Mouse (Mus musculus) gastrocnemius, postnatal 10 days (tissue): ENCODE results near the gene Cdc42bpa. TPM values are rescaled to one million over a fixed set of nuclear protein-coding genes. Genes with fewer than 3 reads are reported as not detected.

Experiments
- DNase-seq: peaks from one replicate; pipeline ENCODE4 v3.0.0; 2021; ENCODE audit warnings: mixed read lengths
- total RNA-seq, 2 experiments: library from RNA; stranded (reverse); gene quantifications; 2 replicates each; pipeline ENCODE4 v1.2.3; 2021

Gene Cdc42bpa
- total RNA-seq, 2 experiments from 2014 or later = 34.9 to 43.3 TPM

DNA sequence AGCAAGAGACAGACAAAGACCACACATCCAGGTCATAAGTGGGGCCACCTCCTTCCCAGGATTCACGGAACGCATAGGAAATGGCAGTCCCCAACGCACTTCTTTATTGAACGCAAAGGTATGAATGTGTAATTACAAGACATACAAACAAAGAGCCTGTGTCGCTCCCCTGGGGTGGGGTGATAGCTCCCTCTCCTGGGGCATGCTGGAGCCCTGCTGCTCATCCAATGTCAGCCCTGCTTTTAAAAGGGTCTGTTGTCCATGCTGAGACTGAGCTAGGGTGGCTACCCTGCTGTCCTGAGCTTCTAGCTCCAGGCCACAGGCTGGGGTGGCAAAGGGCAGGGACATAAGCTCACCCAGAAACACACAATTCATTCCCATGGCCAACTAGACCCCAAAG, 206.3 kb downstream of the Cdc42bpa start:
- no peak for DNase-seq

DNA sequence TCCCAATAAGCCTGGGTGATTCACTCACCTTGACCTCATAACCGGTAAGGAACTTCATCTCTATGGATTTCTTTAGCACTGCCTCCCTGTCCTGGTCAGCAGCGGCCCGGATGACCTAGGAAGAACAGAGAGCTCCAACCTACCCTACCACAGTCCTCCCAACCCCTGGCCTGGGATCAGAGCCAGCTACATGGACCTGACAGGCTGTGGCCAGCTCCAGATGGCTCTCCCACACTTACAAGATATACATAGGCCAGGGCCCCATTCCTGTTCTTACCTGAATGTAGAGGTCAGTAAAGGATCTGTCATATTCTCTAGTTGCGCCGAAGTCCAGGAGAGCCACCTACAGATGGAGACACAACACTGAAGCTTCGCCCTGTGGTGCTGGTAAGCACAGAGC, 208.0 kb downstream of the Cdc42bpa start:
- no peak for DNase-seq

DNA sequence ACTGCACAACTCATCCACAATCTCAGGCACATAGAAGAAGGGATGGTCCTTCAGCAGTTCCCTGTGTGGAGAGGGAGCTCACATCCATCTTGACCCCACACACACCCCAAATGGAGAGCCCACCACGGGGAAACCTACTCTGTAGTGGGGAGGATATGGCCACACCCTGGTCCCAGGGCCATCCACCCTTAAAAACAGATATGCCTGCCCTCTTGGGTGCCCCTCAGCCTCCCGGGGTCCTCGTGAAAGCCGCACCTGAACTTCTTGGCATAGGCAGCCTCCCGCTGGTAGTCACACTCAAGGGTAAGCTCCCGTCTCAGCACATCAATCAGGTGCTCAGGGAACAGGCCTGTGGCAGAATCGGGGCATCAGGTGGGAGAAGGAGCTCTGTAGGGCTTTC, 208.9 kb downstream of the Cdc42bpa start:
- no peak for DNase-seq

DNA sequence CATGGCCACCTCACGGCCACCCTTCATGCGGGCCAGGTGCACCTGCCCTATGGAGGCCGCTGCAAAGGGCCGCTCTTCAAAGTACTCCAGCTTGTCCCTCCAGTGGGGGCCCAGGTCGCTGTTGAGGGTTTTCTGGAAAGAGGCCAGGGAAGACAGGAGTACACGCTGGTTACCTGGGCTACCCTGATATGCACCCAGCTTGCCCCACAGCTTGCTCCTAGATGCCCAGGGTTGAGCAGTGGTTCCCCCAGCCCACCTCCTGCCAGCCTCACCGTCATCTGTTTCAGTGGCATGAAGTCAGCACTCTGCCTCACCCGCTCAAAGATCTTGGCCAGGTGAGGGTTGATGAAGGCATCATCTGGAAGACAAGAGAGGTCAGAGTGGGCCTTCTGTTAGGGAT, 209.8 kb downstream of the Cdc42bpa start:
- DNase-seq = no peak

DNA sequence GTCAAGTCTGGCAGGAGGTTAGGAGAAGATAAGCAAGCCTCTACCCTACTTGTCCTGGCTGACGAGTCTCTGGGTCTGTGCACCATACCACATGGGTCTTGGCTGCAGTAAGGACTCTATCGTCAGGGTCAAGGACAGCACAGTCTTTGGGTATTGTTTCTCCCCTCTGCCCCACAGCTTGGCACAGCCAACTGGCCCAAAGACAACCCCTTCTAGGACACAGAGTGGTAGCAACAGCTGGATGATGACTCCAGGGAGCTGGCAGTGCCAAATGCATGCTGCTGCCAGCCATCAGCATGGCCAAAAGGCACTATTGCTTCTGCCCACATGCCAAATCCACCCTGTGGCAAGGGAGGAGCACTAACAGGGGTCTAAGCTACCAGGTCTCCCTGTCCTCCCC, 211.6 kb downstream of the Cdc42bpa start:
- DNase-seq = peak; percentile 52

DNA sequence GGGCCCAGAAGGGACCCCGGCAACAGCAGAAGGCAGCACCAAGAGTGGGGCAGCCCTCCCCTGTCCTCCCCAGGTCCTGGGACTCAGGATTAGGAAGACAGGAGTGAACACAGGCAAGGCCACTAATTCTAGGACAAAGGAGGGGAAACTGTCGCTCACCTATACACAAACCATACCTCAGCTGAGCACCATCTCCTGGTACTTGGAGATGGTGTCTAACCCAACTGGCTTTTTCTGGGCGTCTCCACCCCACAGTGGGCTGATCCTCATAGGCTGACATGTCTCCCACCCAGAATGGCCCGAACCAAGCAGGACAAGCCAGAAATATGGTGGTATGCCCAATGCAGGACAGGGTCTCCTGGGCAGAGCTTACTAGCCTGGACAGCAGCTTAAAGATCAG, 212.3 kb downstream of the Cdc42bpa start:
- DNase-seq = no peak

DNA sequence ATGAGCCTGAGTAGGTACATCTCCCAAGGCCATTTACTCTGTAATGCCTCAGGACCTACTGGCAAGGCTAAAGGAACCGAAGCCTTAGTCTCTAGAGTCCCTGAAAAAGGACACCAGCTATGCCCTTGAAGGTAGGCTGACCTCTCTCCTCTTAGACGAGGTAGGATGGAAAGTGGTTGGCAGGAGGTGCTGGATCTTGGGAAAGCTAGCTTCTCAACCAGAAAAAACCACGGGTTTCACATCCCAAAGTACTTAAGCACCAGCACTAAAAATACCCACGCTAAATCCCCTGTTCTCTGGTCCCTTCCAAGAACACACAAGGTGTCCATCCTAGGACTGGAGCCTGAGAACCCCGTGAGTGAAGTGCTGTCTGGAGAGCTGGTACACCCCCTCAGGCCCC, 212.7 kb downstream of the Cdc42bpa start:
- DNase-seq = no peak

DNA sequence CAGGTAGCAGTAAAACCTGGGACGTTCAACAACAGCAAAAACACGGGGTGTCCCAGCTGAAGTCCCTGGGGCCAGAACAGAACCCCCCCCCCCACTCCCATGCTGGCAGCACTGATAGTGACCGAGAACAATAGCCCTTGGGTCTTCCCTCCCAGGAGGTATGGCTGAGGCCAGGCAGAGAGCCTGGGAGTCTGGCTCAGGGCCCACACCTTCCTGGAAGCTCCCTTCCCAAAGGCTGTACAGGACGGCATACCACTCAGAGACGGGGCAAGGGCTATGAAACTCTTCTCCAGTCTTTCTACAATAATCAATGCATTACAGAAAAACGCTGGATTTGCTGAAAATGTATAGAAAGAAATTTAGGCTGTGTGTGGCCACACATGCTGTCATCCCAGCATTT, 214.4 kb downstream of the Cdc42bpa start:
- no peak for DNase-seq

DNA sequence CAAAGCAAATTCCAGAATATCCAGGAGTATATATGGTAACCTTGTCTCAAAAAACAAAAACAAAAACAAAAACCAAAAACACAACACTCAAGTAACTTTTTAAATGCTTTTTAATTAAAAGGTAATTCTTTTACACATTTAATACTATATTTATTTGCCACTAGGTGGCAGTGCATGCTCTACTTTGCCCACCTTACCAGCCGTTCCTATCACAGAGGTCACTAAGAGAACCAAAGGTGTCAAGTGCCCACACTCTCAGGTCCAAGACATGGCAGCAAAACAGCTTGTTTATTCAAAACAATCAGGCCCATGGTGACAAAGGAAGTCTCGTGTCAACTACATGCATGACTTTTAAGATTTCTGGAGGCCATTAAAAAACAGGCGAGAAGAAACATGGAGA, 214.9 kb downstream of the Cdc42bpa start:
- DNase-seq = no peak

DNA sequence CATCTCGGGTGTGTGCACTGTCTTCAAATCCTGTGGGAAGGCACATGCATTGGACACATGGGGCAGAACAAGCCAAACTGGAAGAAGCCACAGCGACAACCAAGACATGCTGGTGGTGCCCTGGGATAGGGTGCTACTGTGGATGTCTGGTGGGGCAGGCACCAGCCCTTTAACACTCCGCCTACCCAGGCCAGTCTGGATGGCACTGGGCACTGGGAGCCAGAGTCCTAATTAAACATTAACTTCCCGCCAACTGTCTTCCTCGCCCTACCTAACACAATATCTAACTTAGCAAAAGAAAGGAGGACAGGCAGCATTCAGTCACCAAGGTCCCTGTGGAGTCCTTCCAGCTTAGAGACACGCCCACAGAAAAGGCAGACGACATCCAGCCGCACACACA, 215.4 kb downstream of the Cdc42bpa start:
- DNase-seq = no peak

DNA sequence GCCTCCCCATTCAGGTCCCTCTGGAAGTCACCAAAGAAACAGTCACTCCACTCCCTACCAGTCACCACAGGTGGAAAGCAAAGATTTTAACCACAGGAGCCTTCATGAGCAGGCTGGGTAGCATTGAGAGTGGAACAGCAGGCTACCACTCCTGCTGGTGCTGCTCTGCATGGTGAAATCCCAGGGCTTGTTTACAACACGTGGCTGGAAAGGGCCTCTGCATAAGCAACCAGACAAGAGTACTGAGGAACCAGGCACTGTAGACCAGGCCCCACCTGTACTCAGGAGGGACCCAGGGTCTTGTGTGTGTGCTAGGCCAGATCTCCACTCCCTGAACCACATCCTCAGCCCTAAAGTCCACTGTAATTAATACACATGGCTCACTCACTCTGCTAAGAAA, 216.5 kb downstream of the Cdc42bpa start:
- DNase-seq = no peak

DNA sequence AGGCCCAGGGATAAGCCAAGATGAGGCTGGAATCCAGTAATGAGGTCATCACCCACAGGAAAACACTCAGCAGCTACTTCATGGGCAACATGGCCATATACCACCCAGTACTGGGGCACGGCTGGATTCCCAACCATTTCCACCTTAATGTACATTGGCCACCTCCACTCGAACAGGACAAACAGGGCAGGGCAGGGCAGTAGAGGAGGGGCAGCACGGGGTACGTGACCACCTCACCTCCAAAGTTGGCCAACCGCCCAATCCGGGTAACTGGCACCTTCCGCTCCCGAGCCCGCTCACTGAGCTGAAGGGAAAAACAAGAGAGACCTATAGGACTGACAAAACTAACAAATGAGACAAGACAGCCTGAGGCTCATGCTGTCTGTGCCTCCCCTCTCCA, 218.1 kb downstream of the Cdc42bpa start:
- DNase-seq = peak; percentile 6

DNA sequence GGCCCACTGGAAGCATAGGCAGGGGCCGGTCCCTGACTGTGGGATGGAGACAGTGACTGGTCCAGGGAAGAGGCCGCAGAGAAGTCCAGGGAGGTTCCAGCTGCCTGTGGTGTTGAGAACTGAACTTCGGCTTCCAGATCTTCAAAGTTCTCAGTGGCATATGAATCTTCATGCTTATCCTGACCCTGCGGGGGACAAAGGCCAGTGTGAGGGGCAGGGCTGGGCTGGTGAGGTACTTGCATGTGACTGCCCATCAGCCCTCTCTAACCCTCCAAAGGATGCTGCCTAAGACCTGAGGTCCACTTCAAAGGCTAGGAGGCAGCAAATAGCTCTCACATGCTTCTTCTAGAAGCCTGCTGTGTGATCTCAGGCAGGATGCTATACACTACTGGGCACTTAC, 218.8 kb downstream of the Cdc42bpa start:
- peak; percentile 2 for DNase-seq

DNA sequence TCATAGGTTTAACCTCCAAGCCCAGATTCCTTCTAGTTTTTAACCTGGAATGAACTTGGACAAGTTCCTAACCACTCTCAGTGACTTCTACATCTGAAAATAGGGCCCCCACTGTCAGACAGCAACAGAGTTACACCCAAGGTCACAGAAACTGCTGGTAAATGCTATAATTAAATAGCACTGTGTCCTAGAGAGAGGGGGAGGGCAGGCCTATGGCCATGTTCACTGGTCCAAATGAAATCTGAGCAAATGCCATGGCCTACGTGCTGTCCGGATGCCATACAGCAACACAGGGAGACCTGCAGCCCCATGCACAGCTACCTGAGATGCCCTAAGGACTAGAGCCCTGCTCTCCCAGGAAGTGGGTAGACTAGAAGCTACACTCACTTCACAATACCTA, 219.6 kb downstream of the Cdc42bpa start:
- peak; percentile 3 for DNase-seq

DNA sequence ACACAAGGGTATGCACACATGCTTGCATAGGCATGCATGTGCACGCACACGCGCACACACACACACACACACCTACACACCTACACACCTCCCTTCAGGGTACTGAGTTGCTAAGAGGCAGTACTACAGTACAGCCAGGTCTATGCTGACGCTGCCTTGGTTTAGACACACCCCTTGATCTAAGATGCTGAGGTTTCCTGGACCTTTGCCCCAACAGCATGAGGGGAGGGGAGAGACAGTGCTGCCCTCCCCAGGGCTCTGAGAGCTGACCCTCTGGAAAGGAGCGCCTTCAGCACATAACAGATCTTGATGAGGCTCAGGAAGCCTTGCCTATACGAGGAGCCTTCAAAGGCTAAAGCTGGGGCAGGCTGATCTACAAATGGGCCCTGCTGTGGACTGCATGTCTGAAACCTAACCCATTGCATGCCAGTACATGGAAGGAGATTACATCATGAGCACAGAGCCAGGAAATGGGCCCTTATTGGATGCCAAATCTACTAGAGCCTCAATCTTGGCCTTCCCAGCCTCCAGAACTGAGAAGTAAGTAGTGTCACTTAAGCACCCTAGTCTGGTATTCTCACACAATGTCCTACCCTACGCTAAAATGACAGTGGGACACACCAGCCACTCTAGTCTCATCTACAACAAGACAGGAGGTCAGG, 221.2 kb downstream of the Cdc42bpa start:
- DNase-seq = peak; percentile 4

DNA sequence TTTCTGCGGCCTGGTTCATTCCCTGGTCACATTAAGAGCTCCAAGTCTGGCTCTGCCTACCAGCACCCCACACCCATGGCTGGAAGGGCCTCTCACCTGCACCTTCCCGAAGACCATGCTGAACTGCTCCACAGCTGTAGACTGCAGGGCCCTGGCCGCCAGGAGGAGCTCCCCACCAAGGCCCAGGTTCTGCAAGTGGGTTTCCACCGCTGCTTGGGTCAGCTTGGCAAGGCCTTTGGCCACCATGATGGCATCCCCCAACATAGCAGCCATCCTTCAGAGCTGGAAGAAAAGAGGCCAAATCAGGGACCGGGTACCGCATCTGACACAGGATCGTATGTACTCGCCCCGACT, 221.7 kb downstream of the Cdc42bpa start:
- no peak for DNase-seq

DNA sequence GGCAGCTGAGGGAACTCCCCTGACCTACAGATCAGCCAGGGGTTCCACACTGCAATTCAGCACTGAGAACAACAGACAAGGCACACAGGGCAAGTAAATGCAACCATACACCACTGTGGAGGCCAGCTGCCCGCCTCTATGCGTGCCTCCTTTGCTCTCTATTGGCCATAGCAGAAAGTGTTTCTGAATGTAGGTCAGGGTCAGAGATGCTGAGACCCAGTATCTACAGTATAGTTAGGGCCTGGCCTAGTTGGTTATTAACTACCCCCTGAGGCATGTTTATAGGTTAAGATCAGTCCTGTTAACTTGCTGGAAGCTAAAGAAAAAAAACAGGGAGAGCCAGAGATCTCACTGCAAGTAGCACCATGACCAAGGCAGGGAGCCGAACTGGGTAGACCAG, 222.5 kb downstream of the Cdc42bpa start:
- no peak for DNase-seq

DNA sequence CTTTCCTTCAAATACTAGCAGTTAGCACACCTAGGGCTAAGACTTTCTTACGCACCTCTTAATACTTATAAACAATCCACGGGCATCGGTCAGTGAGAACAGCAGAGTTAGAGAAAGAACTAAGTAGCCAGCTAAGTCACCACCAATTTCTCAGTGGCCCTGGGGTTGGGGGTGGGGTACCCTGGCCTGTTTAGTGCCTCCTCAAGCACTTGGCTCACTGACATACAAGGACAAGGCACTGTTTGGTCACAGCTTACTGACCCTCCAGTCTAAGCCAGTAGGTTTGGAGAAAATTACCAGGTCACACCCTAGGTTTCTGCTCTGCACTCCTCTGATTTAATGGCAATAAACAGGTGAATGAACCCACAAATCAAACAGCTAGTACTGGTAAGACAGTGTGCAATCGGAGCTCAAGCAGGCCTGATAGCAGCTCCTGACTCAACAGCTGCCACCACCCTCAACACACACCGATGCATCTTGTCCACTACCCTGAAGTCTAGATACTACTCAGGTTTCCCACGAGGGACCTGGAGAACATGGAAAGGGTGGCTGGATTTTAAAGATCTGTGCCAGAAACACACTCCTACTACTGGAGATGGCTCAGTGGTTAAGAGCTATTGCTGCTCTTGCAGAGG, 223.4 kb downstream of the Cdc42bpa start:
- peak; percentile 3 for DNase-seq

DNA sequence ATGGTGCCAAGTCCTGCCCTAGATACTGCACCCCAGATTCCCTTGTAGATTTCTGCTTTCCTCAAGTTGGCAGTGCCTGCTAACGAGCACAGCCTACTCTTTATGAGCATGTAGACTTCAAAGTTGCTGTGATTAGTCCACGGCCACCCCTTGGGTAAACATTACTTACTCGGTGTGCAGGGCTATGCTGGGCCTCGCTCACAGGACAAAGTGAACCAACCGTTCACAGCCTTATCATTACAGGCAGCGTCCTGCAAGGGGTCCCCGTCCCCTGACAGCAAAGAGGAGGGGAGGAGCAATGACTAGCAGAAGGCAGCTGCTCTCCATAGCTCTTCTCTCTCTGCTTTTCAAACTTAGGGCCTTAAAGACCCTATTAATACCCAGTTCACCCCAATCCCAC, 224.5 kb downstream of the Cdc42bpa start:
- no peak for DNase-seq

DNA sequence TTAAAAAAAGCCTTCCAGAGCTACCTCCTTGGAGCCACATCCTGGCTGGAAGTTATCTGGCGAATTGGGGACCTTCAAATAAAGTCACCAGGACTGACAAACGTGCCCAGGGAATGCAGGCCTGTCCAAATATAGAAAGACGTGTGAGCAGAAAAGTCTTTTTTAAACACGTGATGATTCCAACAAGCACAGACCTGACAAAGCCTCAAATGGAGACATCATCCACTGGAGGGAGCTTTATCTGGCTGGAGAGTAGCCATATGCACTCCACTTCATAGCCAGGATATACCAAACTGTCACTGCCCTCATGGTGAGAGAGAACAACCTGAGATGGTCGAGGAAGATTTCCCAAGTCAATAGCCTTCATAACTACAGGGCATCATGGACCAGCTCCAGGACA, 225.6 kb downstream of the Cdc42bpa start:
- no peak for DNase-seq

DNA sequence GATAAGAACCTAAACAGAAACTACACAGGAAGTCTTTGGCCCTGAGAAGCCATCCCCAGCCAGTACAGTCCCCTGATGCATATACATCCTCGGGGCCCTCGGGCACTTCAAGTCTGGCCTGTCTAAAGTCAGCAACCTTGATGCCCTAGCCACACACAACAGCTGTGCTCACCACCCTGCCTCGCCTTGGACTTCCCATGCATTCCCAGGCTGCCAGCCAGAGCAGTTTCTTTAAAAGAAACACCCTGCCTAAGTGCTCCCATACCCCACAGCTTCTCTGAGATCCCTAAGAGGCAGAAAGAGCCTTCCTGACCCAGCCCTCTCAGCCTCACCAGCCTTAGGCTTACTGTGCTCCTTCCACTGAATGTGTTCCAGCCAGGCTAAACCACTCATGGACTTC, 226.1 kb downstream of the Cdc42bpa start:
- DNase-seq = no peak

DNA sequence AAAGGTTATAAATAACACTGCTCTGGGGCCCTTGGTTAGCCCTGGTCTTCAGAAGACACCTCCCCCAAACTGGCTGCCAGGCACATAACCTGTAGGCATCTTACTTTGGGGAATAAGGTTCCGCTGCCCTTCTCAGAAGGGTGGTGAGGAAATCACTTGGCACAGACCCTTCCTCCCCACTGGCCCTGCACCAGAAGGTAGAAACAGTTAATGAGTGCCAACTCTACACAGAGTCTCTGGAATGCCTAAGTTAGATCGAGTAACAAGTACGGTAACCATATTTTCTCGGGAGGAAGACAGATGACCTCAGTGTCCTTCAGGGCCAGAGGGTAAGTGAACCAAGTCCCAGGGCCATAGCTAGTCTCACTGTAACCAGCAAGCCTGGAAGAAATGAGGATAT, 228.7 kb downstream of the Cdc42bpa start:
- DNase-seq = no peak

DNA sequence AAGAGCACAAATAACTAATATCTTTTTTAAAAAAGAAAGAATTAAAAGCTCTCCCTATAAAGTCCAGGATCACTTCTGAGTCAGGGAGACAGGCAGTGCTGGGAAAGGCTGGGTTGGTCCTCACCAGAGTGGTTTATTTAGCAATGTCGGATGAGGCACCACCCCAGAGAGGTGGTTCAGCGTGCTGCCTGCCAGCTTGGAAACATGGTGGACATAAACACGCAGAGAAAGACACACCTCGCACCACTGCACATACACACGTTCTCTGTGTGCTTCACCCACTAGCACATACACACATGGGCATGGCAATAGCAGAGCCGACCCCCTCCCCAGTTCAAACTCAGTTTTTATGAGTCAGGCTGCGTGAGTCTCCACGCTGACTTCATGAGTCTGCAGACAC, 230.8 kb downstream of the Cdc42bpa start:
- no peak for DNase-seq

DNA sequence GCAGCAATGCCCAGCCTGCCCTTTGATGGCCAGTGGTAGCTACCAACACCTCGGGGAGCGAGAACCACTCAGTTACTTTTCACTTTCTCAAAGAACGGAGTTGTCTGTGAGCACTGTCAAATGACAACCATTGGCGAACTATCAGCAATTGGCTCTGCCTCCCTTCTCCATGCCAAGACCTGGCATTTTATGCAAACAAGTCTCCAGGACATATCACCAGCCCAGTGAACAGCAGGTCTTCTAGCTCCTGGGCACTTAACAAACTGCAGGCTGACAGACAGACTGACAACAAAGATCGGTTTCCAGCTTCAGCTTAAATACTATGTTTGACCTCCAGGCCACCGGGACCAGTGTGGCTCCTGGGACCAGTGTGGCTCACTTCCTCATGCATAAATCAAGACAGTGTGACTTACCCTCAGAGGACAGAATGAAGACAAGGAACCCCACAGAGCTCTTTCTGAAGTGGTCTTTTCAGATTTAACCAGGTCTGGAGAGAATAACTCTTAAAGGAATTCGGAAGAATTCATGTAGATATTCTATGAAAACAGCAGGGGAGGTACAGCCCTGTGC, 231.5 kb downstream of the Cdc42bpa start:
- DNase-seq = no peak
